Mouse (Mus musculus) lung, postnatal 0 days (tissue): ENCODE measurements around the gene Lmna.

ENCODE experiments used
- CTCF ChIP-seq: IDR thresholded peaks from 2 replicates; pipeline ENCODE4 v1.5.1; 2016; ENCODE audit warnings: antibody characterized with exemption, mild to moderate bottlenecking
- EP300 ChIP-seq: IDR thresholded peaks from 2 replicates; pipeline ENCODE4 v1.6.1; 2016; ENCODE audit warnings: antibody characterized with exemption, mild to moderate bottlenecking, control low read depth

GRCm38 (mm10) chr3:88500655-88501365 lies 8.9 kb downstream of the Lmna start:
- TF ChIP-seq CTCF (no peak), EP300 (no peak)
